Mouse (Mus musculus) heart, adult 2 months (tissue): ENCODE measurements around the gene F2rl1. TPM values are rescaled to one million over a fixed set of nuclear protein-coding genes. Genes with fewer than 3 reads are reported as not detected.

Source experiments
- DNase-seq, 2 experiments: peaks; one replicate each; pipeline ENCODE4 v3.0.0; 2021
- H3K27ac ChIP-seq: fragments of 200-600 bp; 2 replicates; pipeline ENCODE4 v1.8.1; 2022
- H3K27me3 ChIP-seq: fragments of 200-500 bp; 2 replicates; pipeline ENCODE4 v1.6.1; 2012; ENCODE audit warnings: mild to moderate bottlenecking, low read length, inconsistent platforms, mixed read lengths; ENCODE audit not compliant: control insufficient read depth, insufficient read depth
- H3K36me3 ChIP-seq: fragments of 200-500 bp; 2 replicates; pipeline ENCODE4 v1.6.1; 2012; ENCODE audit warnings: low read length, inconsistent platforms; ENCODE audit not compliant: control insufficient read depth, insufficient read depth
- H3K4me1 ChIP-seq: fragments of 200-500 bp; 2 replicates; pipeline ENCODE4 v1.6.1; 2011; ENCODE audit warnings: low read length; ENCODE audit not compliant: control insufficient read depth, insufficient read depth
- H3K4me3 ChIP-seq: fragments of 200-600 bp; 2 replicates; pipeline ENCODE4 v1.8.1; 2022
- H3K79me2 ChIP-seq: fragments of 200-500 bp; replicated peaks from 2 replicates; pipeline ENCODE4 v1.6.1; 2012; ENCODE audit warnings: mild to moderate bottlenecking, inconsistent platforms, low read length, moderate library complexity, mixed read lengths; ENCODE audit not compliant: control insufficient read depth, insufficient read depth
- H3K9ac ChIP-seq: fragments of 200-500 bp; 2 replicates; pipeline ENCODE4 v1.6.1; 2012; ENCODE audit warnings: low read depth, mild to moderate bottlenecking, control low read depth, inconsistent platforms, low read length, mixed read lengths
- CTCF ChIP-seq: fragments of 200-600 bp; IDR thresholded peaks from 2 replicates; pipeline ENCODE4 v1.8.1; 2022; ENCODE audit warnings: antibody characterized with exemption, mild to moderate bottlenecking, moderate library complexity
- EP300 ChIP-seq: fragments of 200-500 bp; IDR thresholded peaks from 2 replicates; pipeline ENCODE4 v1.6.1; 2011; ENCODE audit warnings: low read depth, low read length, control low read depth; ENCODE audit not compliant: insufficient read depth
- POLR2A ChIP-seq: fragments of 200-500 bp; IDR thresholded peaks from 2 replicates; pipeline ENCODE4 v1.6.1; 2011; ENCODE audit warnings: mild to moderate bottlenecking, low read depth, low read length, control low read depth; ENCODE audit not compliant: insufficient read depth
- WGBS: fragments of 180-500 bp; shearing (Covaris S2); methylation state at CpG from one replicate; pipeline ENCODE4 v1.1.7; 2018; 5-methylcytosine and 5-hydroxymethylcytosine counted together
- intact Hi-C: fragments of 180-260 bp; cut with DNase I; formaldehyde crosslinking; loops from one replicate; pipeline ENCODE4 v1.15.1; 2025
- polyA plus RNA-seq: library from polyadenylated mRNA; depleted of rRNA; stranded (reverse); fragments of >200 nt; gene quantifications from 2 replicates; pipeline ENCODE4 v1.2.3, GENCODE M21; 2012
- total RNA-seq, 2 experiments: library from RNA; stranded (reverse); gene quantifications; 2 replicates each; pipeline ENCODE4 v1.2.3; 2021

F2rl1 gene
- total and polyA plus RNA-seq, 3 experiments, result 0.41 to 1.2 (median 0.63) TPM

GRCm38 (mm10) chr13:95491327-95491726 is 33.7 kb downstream of the F2rl1 start:
- H3K4me3 ChIP-seq, result no peak overlapping the region
- no peaks in the 10 kb centered on the region for H3K27me3 ChIP-seq
- TF ChIP-seq POLR2A, result no peak
- H3K4me1 ChIP-seq, result peaks cover 5% of the 10 kb centered on the region
- no peaks in the 10 kb centered on the region for H3K79me2 ChIP-seq
- 71% methylated on average over 11 of the region's 11 CpGs for WGBS
- no peak for DNase-seq
- intact Hi-C loops, result no loop called here
- no peaks in the 10 kb centered on the region for H3K36me3 ChIP-seq
- H3K27ac ChIP-seq, result no peak overlapping the region
- H3K9ac ChIP-seq, result no peak overlapping the region

GRCm38 (mm10) chr13:95484664-95485063 is 40.4 kb downstream of the F2rl1 start:
- H3K79me2 ChIP-seq, result no peaks in the 10 kb centered on the region
- DNase-seq, result no peak
- no peak overlapping the region for H3K9ac ChIP-seq
- intact Hi-C loops, result no loop called here
- H3K4me1 ChIP-seq, result no peaks in the 10 kb centered on the region
- no peak overlapping the region for H3K4me3 ChIP-seq
- no peaks in the 10 kb centered on the region for H3K36me3 ChIP-seq
- H3K27me3 ChIP-seq, result no peaks in the 10 kb centered on the region
- TF ChIP-seq POLR2A, result no peak
- TF ChIP-seq EP300, result no peak
- no peak for TF ChIP-seq CTCF
- no peak overlapping the region for H3K27ac ChIP-seq
- WGBS, result 5% methylated on average over 5 of the region's 5 CpGs

GRCm38 (mm10) chr13:95481428-95481827 is 43.6 kb downstream of the F2rl1 start:
- peak; percentile 59 to 84 for DNase-seq
- Histone ChIP-seq H3K27me3 (no peaks in the 10 kb centered on the region), H3K36me3 (no peaks in the 10 kb centered on the region), H3K27ac (no peak overlapping the region), H3K79me2 (no peaks in the 10 kb centered on the region), H3K9ac (no peak overlapping the region), H3K4me3 (no peak overlapping the region), H3K4me1 (no peaks in the 10 kb centered on the region)
- 6% methylated on average over 4 of the region's 4 CpGs for WGBS
- TF ChIP-seq CTCF (peak; percentile 91), EP300 (peak; percentile 66; the same call in 1 of the 2 replicates), POLR2A (no peak)
- intact Hi-C loops, result loop anchor here (1.0 kb wide), 1 partner anchor 91 kb away; no protein-coding TSS in a partner anchor

- Histone ChIP-seq H3K27ac (no peak within 1 kb of the TSS), H3K79me2 (no peaks in the 10 kb centered on the region), H3K9ac (no peak within 1 kb of the TSS), H3K4me3 (no peak within 1 kb of the TSS), H3K27me3 (no peaks in the 10 kb centered on the region), H3K4me1 (no peaks in the 10 kb centered on the region), H3K36me3 (no peaks in the 10 kb centered on the region)
- WGBS, result 89% methylated on average over 21 of the region's 21 CpGs
- DNase-seq, result no peak
- intact Hi-C loops, result no loop called here
- TF ChIP-seq CTCF (no peak), EP300 (no peak), POLR2A (no peak)
Observed at GRCm38 (mm10) chr13:95478671-95479413, 46.2 kb downstream of the F2rl1 start, which contains the start of gene S100z. TSS of gene S100z (minus strand) at chr13:95478721.

GRCm38 (mm10) chr13:95477173-95477572 is 47.9 kb downstream of the F2rl1 start:
- no peaks in the 10 kb centered on the region for H3K36me3 ChIP-seq
- H3K9ac ChIP-seq, result no peak overlapping the region
- H3K4me1 ChIP-seq, result no peaks in the 10 kb centered on the region
- intact Hi-C loops, result no loop called here
- H3K27ac ChIP-seq, result no peak overlapping the region
- TF ChIP-seq EP300, result no peak
- TF ChIP-seq POLR2A, result no peak
- TF ChIP-seq CTCF, result no peak
- no peak for DNase-seq
- H3K4me3 ChIP-seq, result no peak overlapping the region
- no peaks in the 10 kb centered on the region for H3K27me3 ChIP-seq
- H3K79me2 ChIP-seq, result no peaks in the 10 kb centered on the region
- 88% methylated on average over 6 of the region's 6 CpGs for WGBS

GRCm38 (mm10) chr13:95475124-95475523 is 49.9 kb downstream of the F2rl1 start:
- 23% methylated on average over 7 of the region's 7 CpGs for WGBS
- Histone ChIP-seq H3K9ac (no peak overlapping the region), H3K4me1 (no peaks in the 10 kb centered on the region), H3K4me3 (no peak overlapping the region), H3K27ac (no peak overlapping the region), H3K36me3 (no peaks in the 10 kb centered on the region), H3K79me2 (no peaks in the 10 kb centered on the region), H3K27me3 (no peaks in the 10 kb centered on the region)
- intact Hi-C loops, result no loop called here
- no peak for TF ChIP-seq EP300
- TF ChIP-seq CTCF, result no peak
- no peak for TF ChIP-seq POLR2A
- no peak for DNase-seq
